Mouse (Mus musculus): ENCODE measurements at regions not wholly inside any gene's neighbourhood (a gene's known extent, or its start where the extent isn't known, plus 50 kb on each side); places are given as distances from the start of the nearest gene placed in this dataset.
A peak's percentile ranks its signal among the peaks of the same experiment; 100 is the strongest.

- peaks cover 44% of the 10 kb centered on the region for H3K4me1 ChIP-seq (replicated peaks)
- H3K36me3 ChIP-seq = no peaks in the 10 kb centered on the region
- no peak for ATAC-seq (ENCODE audit: low read depth)
- H3K4me3 ChIP-seq = no peak overlapping the region
- no peak overlapping the region for H3K9ac ChIP-seq
- H3K4me2 ChIP-seq = no peak overlapping the region
- no peaks in the 10 kb centered on the region for H3K9me3 ChIP-seq
- peak overlapping the region; percentile 73 for H3K27ac ChIP-seq (replicated peaks)
- no peaks in the 10 kb centered on the region for H3K27me3 ChIP-seq
- WGBS = 80% methylated on average over 2 of the region's 2 CpGs
Observed at GRCm38 (mm10) chr12:71541961-71542360, 232.3 kb downstream of the Dact1 start.

GRCm38 (mm10) chr12:71543571-71544119 lies 234.0 kb downstream of the Dact1 start:
- Histone ChIP-seq H3K4me1 (replicated peaks) (peaks cover 41% of the 10 kb centered on the region), H3K36me3 (no peaks in the 10 kb centered on the region), H3K9ac (no peak overlapping the region), H3K27ac (replicated peaks) (peak overlapping the region; percentile 73), H3K4me3 (no peak overlapping the region), H3K27me3 (no peaks in the 10 kb centered on the region), H3K9me3 (no peaks in the 10 kb centered on the region), H3K4me2 (no peak overlapping the region)
- 61% methylated on average over 7 of the region's 7 CpGs for WGBS
- ATAC-seq (ENCODE audit: low read depth) = peak; percentile 7; the same call in 1 of the 2 replicates

DNA sequence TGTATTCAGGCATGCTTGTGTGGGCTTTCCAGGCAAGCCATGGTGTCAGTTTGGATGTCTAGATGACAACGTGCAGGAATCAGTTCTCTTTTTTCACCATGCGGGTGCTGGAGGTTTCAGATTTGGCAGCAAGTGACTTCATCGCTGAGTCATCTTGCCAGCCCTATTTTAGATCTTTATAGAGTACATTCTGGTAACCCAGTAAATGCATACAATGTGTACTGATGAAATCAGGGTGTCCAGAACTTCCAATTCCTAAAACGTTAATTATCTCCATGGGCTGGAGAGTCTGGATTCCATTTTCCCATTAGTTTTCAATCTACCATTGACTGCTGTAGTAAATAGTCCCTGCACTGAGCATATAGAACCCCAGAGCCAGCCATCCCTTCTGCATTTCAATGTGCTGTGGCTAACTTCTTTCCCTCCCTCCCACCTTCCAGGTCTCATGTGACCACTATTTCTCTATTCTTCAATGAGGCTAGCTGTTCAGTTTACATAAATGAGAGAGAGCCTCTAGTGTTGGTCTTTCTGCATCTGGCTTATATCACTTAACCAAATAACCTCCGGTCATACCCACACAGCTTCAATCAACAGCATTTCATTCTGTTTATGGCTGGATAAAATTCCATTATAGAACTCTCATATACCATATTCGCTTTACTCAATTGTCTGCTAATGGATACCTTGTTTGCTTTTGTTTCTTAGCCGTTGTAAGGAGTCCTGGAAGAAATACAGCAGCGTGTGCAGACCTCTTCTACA lies 234.9 kb downstream of the Dact1 start:
- Histone ChIP-seq H3K4me2 (no peak overlapping the region), H3K36me3 (no peaks in the 10 kb centered on the region), H3K4me3 (no peak overlapping the region), H3K27ac (replicated peaks) (no peak overlapping the region; the same call in 1 of the 2 replicates), H3K9me3 (no peaks in the 10 kb centered on the region), H3K9ac (no peak overlapping the region), H3K27me3 (no peaks in the 10 kb centered on the region), H3K4me1 (replicated peaks) (peaks cover 44% of the 10 kb centered on the region)
- WGBS = 70% methylated on average over 8 of the region's 8 CpGs
- 0 out of 2 replicates have a peak, but pooled peaks have one; percentile 17 for ATAC-seq (ENCODE audit: low read depth)

- Histone ChIP-seq H3K4me2 (no peak overlapping the region), H3K27ac (replicated peaks) (no peak overlapping the region), H3K9ac (no peak overlapping the region), H3K4me1 (replicated peaks) (peaks cover 40% of the 10 kb centered on the region), H3K9me3 (no peaks in the 10 kb centered on the region), H3K27me3 (no peaks in the 10 kb centered on the region), H3K4me3 (no peak overlapping the region), H3K36me3 (no peaks in the 10 kb centered on the region)
- ATAC-seq (ENCODE audit: low read depth) = no peak
- 89% methylated on average over 9 of the region's 9 CpGs for WGBS
Observed at GRCm38 (mm10) chr12:71546523-71547265, 237.0 kb downstream of the Dact1 start.

DNA sequence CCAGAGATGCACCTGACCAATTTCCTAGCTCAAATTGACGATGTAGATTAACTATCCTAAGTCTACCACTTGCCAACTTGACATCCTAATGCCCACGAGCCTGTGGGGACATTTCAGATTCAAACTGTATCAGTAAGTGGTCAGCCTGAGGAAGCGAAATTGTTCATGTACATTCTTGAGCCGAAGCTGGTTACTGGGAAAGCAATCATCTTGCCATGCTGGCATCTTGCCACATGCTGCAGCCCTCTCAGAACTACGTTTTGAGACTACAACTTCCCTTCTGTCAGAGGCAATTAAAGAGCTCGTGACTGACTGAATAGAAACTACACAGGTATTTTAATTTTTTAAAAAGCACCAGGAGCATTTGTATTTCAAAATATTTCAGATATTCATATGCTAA lies 239.7 kb downstream of the Dact1 start:
- H3K4me1 ChIP-seq (replicated peaks) = peaks cover 21% of the 10 kb centered on the region
- H3K36me3 ChIP-seq = no peaks in the 10 kb centered on the region
- no peaks in the 10 kb centered on the region for H3K27me3 ChIP-seq
- no peak overlapping the region for H3K4me2 ChIP-seq
- H3K27ac ChIP-seq (replicated peaks) = no peak overlapping the region
- H3K4me3 ChIP-seq = no peak overlapping the region
- WGBS = 57% methylated on average over 6 of the region's 6 CpGs
- no peak overlapping the region for H3K9ac ChIP-seq
- no peak for ATAC-seq (ENCODE audit: low read depth)
- no peaks in the 10 kb centered on the region for H3K9me3 ChIP-seq

GRCm38 (mm10) chr12:71554212-71554611 lies 244.5 kb downstream of the Dact1 start:
- H3K4me3 ChIP-seq = no peak overlapping the region
- H3K27me3 ChIP-seq = no peaks in the 10 kb centered on the region
- H3K9ac ChIP-seq = no peak overlapping the region
- ATAC-seq (ENCODE audit: low read depth) = no peak
- H3K4me2 ChIP-seq = no peak overlapping the region
- WGBS = 60% methylated on average over 2 of the region's 2 CpGs
- H3K9me3 ChIP-seq = no peaks in the 10 kb centered on the region
- H3K27ac ChIP-seq (replicated peaks) = no peak overlapping the region
- H3K36me3 ChIP-seq = no peaks in the 10 kb centered on the region
- H3K4me1 ChIP-seq (replicated peaks) = peaks cover 10% of the 10 kb centered on the region; the same call in 1 of the 2 replicates

DNA sequence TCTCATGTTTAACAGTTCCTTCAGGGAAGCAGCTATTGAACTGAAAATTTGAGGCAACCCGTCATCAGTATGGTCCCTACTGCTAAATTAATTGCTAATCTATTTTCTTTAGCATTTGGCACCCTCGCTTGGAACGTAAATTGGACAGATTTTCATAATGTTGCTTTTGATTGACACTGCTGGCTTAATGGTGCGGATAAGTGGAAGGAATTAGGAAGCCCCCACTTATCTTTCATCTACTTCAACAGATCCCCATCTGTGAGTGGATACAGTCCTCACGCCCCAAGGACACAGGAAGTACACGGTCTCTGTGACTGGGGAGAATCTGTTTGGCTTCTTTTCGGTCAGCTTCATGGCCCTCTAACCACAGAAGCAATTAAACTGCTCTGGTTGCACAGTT lies 251.6 kb downstream of the Dact1 start:
- Histone ChIP-seq H3K4me3 (no peak overlapping the region), H3K36me3 (no peaks in the 10 kb centered on the region), H3K4me2 (no peak overlapping the region), H3K27me3 (no peaks in the 10 kb centered on the region), H3K4me1 (replicated peaks) (peaks cover 12% of the 10 kb centered on the region; the same call in 1 of the 2 replicates), H3K27ac (replicated peaks) (0 out of 2 replicates have a peak overlapping the region, but pooled peaks have one; percentile 10), H3K9ac (no peak overlapping the region), H3K9me3 (no peaks in the 10 kb centered on the region)
- 0 out of 2 replicates have a peak, but pooled peaks have one; percentile 27 for ATAC-seq (ENCODE audit: low read depth)
- 54% methylated on average over 7 of the region's 7 CpGs for WGBS

DNA sequence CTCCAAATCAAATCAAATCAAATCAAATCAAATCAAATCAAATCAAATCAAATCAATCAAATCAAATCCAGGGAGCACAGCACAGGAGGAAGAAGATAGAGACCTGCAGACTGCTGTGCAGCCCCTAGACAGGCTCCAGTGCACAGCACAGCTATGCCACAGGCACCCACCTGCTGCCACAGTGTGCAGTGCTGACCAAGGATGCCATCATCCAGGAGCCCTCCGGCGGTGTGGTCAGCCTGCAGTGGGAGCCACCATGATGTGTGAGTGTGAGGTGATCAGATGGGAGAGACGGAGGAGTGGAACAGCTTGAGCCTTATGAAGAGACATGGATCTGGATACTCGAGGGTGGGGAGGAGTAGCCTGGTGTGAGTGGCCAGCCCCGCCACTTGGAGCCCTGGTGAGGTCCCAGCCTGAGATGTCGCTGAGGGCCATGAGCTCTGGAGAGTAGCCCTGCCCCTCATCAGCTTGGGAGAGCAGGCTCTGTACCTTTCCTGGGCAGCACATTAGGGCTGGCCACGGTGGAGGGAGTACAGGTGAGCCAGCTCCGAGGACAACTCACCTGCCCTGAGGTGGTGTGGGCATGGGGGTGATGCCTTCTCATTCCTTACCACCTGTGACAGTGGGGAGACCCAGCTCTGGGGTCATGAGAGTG lies 252.4 kb downstream of the Dact1 start:
- Histone ChIP-seq H3K4me2 (no peak overlapping the region), H3K9ac (no peak overlapping the region), H3K27ac (replicated peaks) (no peak overlapping the region), H3K4me3 (no peak overlapping the region), H3K4me1 (replicated peaks) (peaks cover 14% of the 10 kb centered on the region; the same call in 1 of the 2 replicates), H3K27me3 (no peaks in the 10 kb centered on the region), H3K36me3 (no peaks in the 10 kb centered on the region), H3K9me3 (no peaks in the 10 kb centered on the region)
- WGBS = 85% methylated on average over 8 of the region's 8 CpGs
- ATAC-seq (ENCODE audit: low read depth) = peak; percentile 34; the same call in 1 of the 2 replicates

DNA sequence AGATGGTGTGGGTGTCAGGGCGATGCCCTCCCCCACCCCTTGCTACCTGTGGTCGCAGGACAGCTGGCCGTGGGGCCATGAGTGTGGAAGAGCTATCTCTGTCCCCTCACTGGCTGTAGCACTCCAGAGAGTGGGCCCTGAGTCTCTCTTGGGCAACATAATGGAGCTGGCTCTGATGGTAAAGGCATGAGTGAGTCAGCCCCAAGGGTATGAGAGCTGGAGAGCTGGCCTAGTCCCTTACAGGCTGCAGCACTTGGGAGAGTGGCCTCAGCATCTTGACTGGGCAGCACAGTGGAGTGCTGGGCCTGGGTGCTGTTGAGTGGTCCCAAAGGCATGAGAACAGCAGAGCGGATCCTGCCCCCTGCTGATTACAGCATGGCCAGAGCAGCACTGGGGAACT lies 253.5 kb downstream of the Dact1 start:
- Histone ChIP-seq H3K9ac (no peak overlapping the region), H3K27ac (replicated peaks) (no peak overlapping the region), H3K36me3 (no peaks in the 10 kb centered on the region), H3K9me3 (no peaks in the 10 kb centered on the region), H3K27me3 (no peaks in the 10 kb centered on the region), H3K4me2 (no peak overlapping the region), H3K4me1 (replicated peaks) (peaks cover 24% of the 10 kb centered on the region; the same call in 1 of the 2 replicates), H3K4me3 (no peak overlapping the region)
- ATAC-seq (ENCODE audit: low read depth) = no peak
- WGBS = 95% methylated on average over 4 of the region's 4 CpGs

GRCm38 (mm10) chr12:71566371-71566770 lies 256.7 kb downstream of the Dact1 start:
- H3K36me3 ChIP-seq = no peaks in the 10 kb centered on the region
- ATAC-seq (ENCODE audit: low read depth) = no peak
- WGBS = 96% methylated on average over 3 of the region's 3 CpGs
- peaks cover 35% of the 10 kb centered on the region for H3K4me1 ChIP-seq (replicated peaks)
- H3K9me3 ChIP-seq = no peaks in the 10 kb centered on the region
- no peak overlapping the region for H3K27ac ChIP-seq (replicated peaks)
- no peak overlapping the region for H3K9ac ChIP-seq
- no peaks in the 10 kb centered on the region for H3K27me3 ChIP-seq
- H3K4me3 ChIP-seq = no peak overlapping the region
- no peak overlapping the region for H3K4me2 ChIP-seq

GRCm38 (mm10) chr12:71568251-71568650 lies 258.6 kb downstream of the Dact1 start:
- no peaks in the 10 kb centered on the region for H3K9me3 ChIP-seq
- H3K27me3 ChIP-seq = no peaks in the 10 kb centered on the region
- H3K4me1 ChIP-seq (replicated peaks) = peaks cover 49% of the 10 kb centered on the region
- H3K27ac ChIP-seq (replicated peaks) = no peak overlapping the region
- no peak for ATAC-seq (ENCODE audit: low read depth)
- 77% methylated on average over 5 of the region's 5 CpGs for WGBS
- H3K4me2 ChIP-seq = no peak overlapping the region
- H3K36me3 ChIP-seq = no peaks in the 10 kb centered on the region
- H3K4me3 ChIP-seq = no peak overlapping the region
- H3K9ac ChIP-seq = no peak overlapping the region

All from neural tube, embryonic 13.5 days (tissue).